Comparison of ENCODE assay signal across 9 mouse cellular contexts in genomic region chr9:62817099-62817571, GRCm38 (mm10). TPM values are rescaled to one million over a fixed set of nuclear protein-coding genes. Genes with fewer than 3 reads are reported as not detected.
DNase-seq lines count a peak whose midpoint lies in the region; ATAC-seq lines count a peak whose summit lies in the region.
"Had no signal": no experiment of that assay in that cellular context is flagged by ENCODE, and none has a peak within 500 bp of the region (broad histone marks: within the 10 kb centered on the region; RNA-seq: fewer than 3 reads in every experiment).

No protein-coding gene starts in this region.

- peaks cover 10% of the 10 kb centered on the region for H3K4me1 ChIP-seq in intestine, embryonic 16.5 days (ENCODE audit: control insufficient read depth, insufficient read depth, low read length)

- intact Hi-C loops in heart, postnatal 14 days (cut with DNase I): no loop called here

- no peaks in the 10 kb centered on the region for H3K36me3 ChIP-seq in intestine, embryonic 16.5 days (ENCODE audit: control insufficient read depth, insufficient read depth, low read length)
- H3K36me3 ChIP-seq: neural tube, embryonic 12.5 days had no signal

- DNase-seq in kidney, postnatal 10 days: peak; percentile 48
- DNase-seq in kidney, adult 18-20 months: no peak
- DNase-seq in 3134 (ENCODE audit: extremely low read depth, insufficient read length, low spot score): peak; percentile 28
- peak; percentile 63 for DNase-seq in Muller cell, postnatal 12 days (ENCODE audit: inconsistent ontology term)
- DNase-seq in heart, postnatal 14 days: peak; percentile 49 to 73
- DNase-seq in testis, postnatal 10 days (ENCODE audit: low spot score): no peak
- no peak for DNase-seq in embryo, embryonic 10 days (ENCODE audit: low spot score)

- no peak for ATAC-seq in intestine, embryonic 16.5 days

- H3K9ac ChIP-seq in intestine, embryonic 16.5 days (ENCODE audit: low read depth, low read length): no peak overlapping the region
- H3K9ac ChIP-seq: neural tube, embryonic 12.5 days had no signal

- H3K27me3 ChIP-seq in intestine, embryonic 16.5 days (replicated peaks; ENCODE audit: control insufficient read depth, insufficient read depth, low read length): no peaks in the 10 kb centered on the region
- H3K27me3 ChIP-seq: neural tube, embryonic 12.5 days had no signal

- H3K4me2 ChIP-seq in intestine, embryonic 16.5 days (ENCODE audit: low read depth, low read length): no peak overlapping the region
- H3K4me2 ChIP-seq: neural tube, embryonic 12.5 days had no signal

- WGBS in intestine, embryonic 16.5 days: 63% methylated on average over 12 of the region's 12 CpGs

- no peak overlapping the region for H3K27ac ChIP-seq in intestine, embryonic 16.5 days (ENCODE audit: low read length)
- H3K27ac ChIP-seq: neural tube, embryonic 12.5 days had no signal

- no peak overlapping the region for H3K4me3 ChIP-seq in intestine, embryonic 16.5 days (ENCODE audit: low read length)
- H3K4me3 ChIP-seq: neural tube, embryonic 12.5 days had no signal

- H3K9me3 ChIP-seq in intestine, embryonic 16.5 days (ENCODE audit: control insufficient read depth, low read length): no peaks in the 10 kb centered on the region
- H3K9me3 ChIP-seq: neural tube, embryonic 12.5 days had no signal

RNA-seq across cellular contexts. Expression of gene Fem1b, which starts 5.4 kb away (rescaled TPM):
- total RNA-seq in heart, postnatal 14 days (2021): 10 to 100 TPM; 24.8 to 25.9 TPM
- polyA plus RNA-seq in intestine, embryonic 16.5 days (2015; fragmentation: Nextera tagmentation; extraction: Ambion mirVana): 12.2 and 12.5 TPM in 2 replicates

RNA-seq across cellular contexts. Expression of gene Cln6, which starts 21.4 kb away (rescaled TPM):
- 10 to 100 TPM; 16.0 to 17.0 TPM for total RNA-seq in heart, postnatal 14 days (2021)
- 34.9 and 40.2 TPM in 2 replicates for polyA plus RNA-seq in intestine, embryonic 16.5 days (2015; fragmentation: Nextera tagmentation; extraction: Ambion mirVana)

RNA-seq across cellular contexts. Expression of gene Calml4, which starts 40.7 kb away (rescaled TPM):
- total RNA-seq in heart, postnatal 14 days (2021): 1 to 10 TPM; 2.4 to 2.9 TPM
- 286 and 319 TPM in 2 replicates for polyA plus RNA-seq in intestine, embryonic 16.5 days (2015; fragmentation: Nextera tagmentation; extraction: Ambion mirVana)

Comparison
In these comparisons a context has a peak if more than half of its experiments do, and no peak if none do; other contexts are left out.
1. DNase-seq: peak in kidney, postnatal 10 days (single experiment), 3134 (single experiment), Muller cell, postnatal 12 days (single experiment) and heart, postnatal 14 days (2 of 2); none in kidney, adult 18-20 months (single experiment), testis, postnatal 10 days (single experiment) and embryo, embryonic 10 days (single experiment).